Mouse (Mus musculus): ENCODE data around the gene 0610030E20Rik.

Gene 0610030E20Rik

DNA sequence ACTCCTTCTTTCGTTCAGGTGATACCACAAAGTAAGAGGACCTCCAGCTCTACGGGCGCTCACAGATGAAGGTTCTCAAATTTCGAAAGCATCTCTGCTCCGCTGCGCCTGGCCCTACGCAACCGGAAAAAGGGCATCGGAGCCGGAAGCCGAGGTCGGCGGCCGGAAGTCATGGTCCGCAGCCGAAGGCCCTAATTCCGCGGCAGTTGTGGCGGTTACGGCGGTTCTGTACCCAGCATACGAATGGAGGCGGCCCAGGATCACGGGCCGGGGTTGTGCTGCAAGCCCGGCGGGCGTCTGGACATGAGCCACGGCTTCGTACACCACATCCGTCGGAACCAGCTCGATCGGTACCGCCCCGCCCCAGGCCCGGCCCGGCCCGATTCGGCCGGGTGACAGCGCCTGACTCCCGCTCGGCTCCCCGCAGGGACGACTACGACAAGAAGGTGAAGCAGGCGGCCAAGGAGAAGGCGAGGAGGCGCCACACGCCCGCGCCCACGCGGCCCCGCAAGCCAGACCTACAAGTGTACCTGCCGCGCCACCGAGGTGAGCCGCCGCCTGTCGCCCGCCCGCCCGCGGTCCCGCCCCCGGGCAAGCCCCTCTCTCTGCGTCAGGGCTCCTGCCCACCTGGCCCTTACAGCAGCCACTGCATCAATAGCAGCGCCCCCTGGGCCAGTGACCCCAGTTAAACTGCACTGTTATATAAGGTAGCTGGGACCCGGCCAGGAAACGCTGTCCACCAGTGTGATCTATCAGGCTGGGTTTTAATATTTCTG is at the start of gene 0610030E20Rik:
Gene 0610030E20Rik (plus strand): TSS at position 152 of the 776 bp plus-strand sequence.
- no peak for DNase-seq (ENCODE audit: low read depth)

DNA sequence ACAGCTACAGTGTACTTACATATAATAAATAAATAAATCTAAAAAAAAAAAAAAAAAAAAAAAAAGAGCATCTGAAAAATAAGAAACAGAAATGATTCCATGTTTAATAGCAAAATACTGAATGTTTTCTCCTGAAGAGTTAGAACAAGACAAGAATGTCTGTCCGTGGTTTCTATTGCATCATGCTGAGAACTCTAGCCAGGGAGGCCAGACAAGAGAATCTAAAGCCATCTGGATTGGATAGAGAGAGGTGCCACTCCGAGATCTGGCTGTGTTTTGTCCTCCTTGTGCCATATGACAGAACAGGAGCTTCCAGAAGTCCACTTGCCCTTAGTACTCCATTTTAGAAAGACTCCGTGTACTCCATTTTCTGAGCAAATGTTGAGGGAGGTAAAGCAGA is 49.3 kb upstream of the 0610030E20Rik start:
- DNase-seq (ENCODE audit: low read depth), result peak; percentile 43

DNA sequence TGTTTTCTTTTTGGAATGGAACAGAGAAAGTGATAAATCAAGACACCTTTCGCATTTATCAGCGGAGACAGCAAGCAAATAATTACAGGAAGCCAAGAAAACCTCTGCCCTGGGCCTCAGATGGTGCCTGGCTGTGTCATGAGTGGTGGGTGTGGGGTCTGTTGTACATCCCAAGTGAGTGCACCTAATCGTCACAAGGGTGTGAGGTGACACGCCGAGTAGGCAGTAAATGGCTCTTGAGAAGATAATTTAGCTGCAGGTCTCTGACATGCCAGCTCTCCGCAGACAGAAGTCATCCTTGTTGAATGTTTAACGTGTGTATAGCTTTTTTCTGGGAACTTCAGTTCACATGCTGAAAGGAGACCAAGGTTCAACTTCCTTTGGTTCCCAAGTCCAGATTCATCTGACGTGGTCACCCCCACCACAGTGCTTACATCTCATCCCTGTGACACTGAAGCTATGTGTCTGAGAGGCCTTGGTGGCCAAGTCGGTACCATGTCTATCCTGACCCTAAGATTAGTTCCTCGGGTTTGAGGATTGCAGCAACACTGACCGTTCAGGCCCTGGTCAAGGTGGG is 44.7 kb upstream of the 0610030E20Rik start:
- no peak for DNase-seq (ENCODE audit: low read depth)

DNA sequence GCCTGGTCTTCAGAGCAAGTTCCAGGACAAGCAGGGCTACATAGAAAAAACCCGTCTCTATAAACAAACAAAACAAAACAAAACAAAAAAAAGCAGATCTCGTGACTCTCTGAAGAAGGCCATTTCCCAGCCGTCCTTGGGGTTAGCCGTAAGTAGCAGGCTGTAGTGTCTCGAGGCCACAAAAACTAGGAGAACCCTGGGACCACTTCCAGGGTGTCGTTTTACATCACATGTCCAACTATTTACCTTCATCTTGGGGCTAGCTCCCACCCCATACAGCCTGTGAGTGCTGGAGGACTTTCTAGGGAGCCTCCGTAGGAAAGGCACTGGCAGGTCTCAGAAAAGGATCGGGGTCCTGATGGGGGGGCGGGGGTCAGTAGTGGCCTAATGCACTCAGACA is 43.6 kb upstream of the 0610030E20Rik start:
- no peak for DNase-seq (ENCODE audit: low read depth)

DNA sequence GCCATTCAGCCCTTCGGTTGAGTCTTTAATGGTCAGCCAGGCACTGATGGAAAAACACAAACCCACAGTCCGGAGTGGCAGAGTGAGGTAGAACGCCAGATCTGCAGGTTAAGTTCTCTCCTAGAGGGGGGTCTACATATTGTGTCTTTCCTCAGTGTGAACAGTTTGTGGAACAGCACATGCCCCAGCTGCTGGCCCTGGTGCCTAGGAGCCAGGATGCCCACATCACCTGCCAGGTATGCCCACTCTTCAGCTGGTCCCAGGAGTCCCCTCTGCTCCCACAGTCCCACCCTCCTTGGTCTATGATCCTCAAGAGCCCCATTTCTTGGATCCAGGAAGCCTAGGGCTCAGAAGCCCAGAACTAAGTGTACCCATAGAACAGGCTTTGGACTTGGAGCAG is 34.9 kb upstream of the 0610030E20Rik start:
- DNase-seq (ENCODE audit: low read depth), result no peak

DNA sequence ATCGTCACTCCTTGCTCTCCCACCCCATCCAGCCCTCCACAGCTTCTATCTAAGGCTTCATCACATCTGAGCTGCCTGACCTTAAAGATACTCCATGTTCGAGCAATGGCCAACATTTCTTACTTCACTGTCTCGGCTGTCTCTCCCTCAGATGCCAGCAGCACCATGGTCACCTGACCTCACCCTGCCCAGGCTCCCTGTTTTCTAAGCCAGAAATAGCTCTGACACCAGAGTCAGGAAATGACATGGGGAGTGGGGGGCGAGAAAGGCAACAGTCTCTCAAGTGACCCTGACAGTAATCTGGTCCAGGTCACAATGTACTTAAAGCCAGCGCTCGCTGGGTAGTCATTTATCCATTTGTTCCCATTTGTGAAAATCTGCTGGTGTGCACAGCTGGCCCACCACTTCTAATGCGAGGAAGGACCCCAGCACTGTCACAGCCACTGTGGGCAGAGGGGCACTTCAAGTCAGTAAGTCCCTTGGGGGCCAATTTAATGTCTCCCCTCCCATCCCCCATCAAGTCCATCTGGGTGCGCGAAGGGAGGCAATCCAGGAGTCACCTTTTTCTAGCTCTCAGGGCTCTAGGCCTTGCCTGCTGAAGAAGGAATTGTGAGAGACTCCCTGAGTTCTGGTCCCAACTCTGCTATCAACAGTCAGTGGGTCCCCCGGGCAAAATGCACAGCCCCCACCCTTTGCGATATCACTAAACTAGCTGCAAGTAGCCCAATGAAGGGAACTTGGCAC is 33.8 kb upstream of the 0610030E20Rik start:
- no peak for DNase-seq (ENCODE audit: low read depth)

DNA sequence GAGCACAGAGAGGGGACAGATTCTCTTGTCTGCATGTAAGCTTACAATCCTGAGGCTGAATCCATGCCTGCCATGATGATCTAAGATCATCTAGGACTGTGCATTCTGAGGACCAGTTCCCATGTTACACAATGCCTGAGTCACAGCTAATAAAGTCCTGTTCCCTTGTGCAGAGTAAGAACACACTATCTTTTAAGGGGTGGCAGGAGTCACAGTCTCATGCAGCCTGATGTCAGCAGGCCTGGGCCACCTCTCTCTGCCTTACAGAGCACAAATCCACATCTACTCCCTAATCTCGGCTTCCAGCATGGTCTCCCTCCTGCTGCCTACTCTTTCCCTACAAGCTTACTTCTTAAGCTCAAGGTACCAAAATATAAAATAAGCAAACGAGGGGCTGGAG is 31.7 kb upstream of the 0610030E20Rik start:
- no peak for DNase-seq (ENCODE audit: low read depth)

DNA sequence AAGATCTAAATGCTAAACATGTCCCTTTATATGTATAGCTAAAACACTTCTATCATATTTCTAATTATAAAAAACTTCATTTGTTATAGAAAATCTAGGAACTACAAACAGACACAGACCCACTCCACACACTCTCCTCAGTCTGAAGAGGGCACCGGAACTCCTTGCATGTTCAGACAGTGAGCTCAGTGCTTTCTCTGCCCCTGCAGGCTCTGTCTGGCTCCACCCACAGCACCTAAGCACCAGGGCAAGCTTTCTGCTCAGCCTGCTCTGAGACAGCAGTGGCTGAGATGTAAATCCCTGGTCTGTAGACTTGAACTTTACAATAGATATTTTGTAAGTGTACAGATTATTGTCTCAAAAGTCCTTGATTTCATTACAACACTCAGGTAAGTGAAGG is 31.1 kb upstream of the 0610030E20Rik start:
- no peak for DNase-seq (ENCODE audit: low read depth)

DNA sequence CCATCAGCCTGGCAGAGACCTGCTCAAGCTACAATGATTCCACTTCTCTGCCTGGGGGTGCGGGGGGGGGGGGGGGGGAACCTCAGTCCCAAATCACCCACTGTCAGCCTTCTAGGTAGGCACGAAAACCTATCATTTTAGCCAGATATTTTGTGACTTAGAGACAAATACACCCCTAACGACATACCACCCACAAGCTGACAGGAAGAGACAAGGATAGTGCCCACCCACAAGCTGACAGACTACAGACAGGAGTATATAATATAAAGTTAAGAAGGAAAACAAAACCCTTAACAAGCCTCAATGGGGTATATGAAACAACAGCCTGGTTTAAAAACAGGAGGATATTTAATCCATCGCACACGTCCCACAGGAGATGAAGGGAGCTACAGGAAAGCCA is 28.7 kb upstream of the 0610030E20Rik start:
- DNase-seq (ENCODE audit: low read depth), result no peak

DNA sequence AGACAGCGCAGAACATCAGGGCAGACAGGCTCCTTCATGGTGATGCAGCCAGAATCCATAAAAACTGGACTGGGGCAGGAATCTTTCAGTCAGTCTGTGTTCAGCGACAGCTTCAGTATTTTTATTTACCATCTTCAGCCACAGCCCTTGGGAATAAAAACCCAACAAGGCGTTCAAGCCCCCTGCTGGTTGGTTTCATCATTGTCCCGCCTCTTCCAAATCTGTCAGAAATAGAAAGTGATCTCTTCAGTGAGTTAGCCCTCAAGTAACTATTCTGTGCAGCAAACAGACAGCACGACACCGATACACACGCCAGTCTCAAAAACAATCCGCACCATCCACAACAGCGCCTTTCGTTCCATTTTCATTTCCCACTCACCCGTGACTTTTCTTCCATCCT is 28.1 kb upstream of the 0610030E20Rik start:
- no peak for DNase-seq (ENCODE audit: low read depth)

DNA sequence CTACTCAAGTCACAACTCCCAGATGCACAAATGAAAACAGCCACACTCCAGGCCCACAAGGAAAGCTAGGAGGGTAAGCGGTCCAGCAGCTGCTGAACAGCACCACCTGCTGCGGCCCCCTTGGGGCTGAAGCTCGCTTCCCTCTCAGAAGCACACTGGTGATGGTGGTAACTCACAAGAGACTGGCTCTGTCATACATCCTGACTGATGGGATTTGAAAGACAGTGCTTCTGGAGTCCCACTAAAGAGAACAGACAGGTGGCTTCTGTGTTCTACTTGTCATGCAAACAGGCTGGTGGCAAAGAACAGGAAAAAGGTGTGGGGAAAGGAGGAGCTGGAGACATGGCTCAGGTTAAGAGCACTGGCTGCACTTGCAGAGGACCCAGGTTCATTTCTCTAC is 24.2 kb upstream of the 0610030E20Rik start:
- DNase-seq (ENCODE audit: low read depth), result no peak

DNA sequence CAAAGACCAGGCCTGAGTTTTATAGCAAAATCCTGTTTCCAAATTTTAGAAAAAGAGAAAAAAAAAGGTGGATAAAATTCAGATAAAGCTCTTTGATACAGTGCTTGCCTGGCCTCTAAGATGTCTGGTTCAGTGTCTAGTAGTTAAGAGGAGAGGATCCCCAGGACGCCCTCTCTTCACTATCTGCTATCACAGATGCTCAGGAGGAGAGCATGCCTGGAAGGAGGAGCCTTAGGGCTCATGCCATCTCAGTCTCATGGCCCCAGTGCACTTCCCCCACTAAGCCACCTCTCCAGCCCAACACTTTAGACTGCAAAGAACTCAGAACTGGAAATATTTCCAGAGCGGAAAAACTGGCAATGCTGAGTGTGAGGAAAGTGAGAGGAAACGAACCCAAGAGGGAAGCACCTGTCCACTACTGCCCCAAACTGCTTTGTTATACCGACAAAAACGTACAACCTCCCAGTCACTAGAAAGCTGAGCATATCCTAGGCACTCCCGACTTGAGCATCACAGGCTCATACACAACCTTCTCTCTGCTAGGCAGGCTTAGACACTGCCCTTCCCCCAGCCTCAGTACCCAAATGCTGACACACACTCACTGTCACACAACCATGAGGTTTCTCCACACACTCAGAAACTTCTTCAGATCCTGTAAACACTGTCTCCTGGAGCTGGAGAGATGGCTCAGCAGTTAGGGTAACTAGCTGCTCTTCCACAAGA is 23.2 kb upstream of the 0610030E20Rik start:
- DNase-seq (ENCODE audit: low read depth), result no peak

DNA sequence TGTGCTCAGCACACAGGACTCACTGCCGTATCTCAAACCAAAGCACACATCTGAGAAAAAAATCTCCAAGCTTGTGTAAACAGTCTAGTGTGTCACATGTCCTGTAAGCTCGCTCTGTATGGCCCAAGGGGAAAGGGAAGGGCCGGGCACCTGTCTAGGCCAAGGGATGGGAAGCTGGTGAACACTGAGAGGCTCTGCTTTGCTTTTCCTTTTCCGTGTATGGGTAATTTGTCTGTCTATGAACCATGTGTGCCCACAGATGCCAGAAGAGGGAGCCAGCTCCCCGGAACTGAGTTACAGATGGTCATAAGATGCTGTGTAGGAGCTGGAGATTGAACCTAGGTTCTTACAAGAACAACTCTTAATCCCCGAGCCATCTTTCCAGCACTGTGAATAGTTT is 20.8 kb upstream of the 0610030E20Rik start:
- no peak for DNase-seq (ENCODE audit: low read depth)

DNA sequence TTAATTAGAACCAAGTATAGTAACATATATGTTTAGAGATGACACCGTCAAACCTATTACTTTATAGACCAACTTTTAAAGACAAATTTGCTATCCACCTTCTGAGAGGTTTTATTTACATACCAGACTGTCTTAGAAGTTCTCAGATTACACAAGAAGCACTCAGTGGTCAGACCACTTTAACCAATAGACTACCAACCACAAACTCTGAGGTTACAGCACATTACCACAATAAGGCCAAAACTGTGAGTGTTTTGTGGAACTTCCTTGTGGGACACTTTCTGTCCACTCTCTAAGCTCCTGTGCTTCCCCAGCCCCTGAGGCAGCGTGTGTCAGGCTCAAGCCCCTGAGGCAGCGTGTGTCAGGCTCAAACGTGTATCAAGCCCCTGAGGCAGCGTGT is 18.1 kb upstream of the 0610030E20Rik start:
- DNase-seq (ENCODE audit: low read depth), result no peak

DNA sequence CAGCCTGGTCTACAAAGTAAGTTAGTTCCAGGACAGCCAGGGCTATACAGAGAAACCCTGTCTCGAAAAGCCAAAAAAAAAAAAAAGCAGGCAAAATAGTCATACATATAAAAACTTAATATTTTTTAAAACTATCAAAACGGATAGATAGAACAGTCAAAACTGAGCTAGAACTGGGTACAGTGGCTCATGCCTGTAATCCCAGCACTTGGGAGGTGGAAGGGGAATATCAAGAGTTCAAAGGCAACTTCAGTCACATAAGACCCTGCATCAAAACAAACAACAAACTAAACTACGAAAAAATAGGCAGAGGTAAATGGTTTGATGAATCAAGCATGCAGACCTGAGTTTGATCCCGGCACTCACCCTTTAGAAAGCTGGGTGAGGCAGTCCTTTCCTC is 17.0 kb upstream of the 0610030E20Rik start:
- no peak for DNase-seq (ENCODE audit: low read depth)

DNA sequence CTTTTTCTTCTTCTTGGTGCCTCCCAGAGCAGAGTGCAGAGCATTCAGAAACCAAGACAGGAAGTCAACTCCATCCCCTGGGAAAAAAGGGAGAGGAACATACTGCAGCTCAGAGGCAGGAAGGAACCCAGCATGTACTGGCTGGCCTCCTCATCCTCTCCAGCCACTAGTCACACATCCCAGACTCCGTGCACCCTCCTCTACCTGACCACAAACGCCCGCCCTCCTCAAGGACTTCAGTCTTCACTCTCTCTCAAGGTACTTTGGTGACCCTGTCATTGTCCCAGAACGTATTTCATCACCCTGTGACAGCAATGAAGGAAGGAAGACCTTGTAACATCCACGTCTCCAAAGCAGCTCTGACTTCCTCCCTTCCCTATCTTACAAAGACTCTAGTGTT is 14.0 kb upstream of the 0610030E20Rik start:
- no peak for DNase-seq (ENCODE audit: low read depth)

DNA sequence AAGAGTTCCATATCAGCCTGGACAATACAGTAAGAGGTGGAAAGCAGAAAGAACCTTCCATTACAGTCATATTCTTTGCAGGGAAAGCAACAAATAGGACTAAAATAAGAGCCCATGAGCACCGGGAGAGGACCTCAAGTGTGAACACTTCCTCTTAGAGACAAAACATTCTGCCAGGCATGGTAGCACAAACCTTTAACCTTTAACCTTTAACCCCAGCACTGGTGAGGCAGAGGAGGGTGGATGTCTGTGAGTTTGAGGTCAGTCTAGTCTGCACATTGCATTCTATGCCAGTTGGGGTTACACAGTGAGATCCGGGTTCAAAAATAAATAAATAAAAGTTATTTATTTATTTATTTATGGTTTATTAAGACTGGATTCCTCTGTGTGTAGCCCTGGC is 6.6 kb upstream of the 0610030E20Rik start:
- no peak for DNase-seq (ENCODE audit: low read depth)

DNA sequence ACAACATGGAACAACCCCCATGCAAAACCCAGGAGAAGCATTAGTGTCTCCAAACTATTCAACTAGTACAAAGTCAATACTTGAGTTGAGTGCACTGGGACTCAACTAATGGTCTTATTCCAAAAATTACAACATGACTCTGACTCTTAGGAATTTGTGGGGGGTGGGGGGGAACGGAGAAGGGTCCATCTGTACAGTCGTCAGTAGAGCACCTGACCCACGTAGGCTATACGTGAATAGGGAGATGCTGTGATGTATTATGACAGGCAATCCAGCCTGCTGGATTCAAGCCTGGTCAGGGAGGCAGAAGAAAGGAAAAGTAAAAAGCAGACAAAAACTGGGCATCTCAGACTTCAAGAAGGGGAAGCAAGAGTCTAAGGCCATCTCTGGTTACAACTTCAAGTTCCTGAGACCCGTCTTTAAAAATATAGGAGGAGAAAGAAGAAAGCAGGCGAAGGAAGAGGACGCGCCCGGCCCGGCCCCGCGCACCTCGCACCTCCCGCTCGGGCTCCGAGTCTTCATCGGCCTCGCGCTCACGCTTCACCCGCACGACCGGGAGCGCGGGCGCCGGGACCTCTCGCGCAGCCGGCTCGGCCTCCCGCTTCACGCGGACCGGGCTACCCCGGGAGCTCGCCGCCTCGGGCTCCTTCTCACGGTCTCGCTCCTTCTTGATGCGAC is 2.6 kb upstream of the 0610030E20Rik start:
- no peak for DNase-seq (ENCODE audit: low read depth)

DNA sequence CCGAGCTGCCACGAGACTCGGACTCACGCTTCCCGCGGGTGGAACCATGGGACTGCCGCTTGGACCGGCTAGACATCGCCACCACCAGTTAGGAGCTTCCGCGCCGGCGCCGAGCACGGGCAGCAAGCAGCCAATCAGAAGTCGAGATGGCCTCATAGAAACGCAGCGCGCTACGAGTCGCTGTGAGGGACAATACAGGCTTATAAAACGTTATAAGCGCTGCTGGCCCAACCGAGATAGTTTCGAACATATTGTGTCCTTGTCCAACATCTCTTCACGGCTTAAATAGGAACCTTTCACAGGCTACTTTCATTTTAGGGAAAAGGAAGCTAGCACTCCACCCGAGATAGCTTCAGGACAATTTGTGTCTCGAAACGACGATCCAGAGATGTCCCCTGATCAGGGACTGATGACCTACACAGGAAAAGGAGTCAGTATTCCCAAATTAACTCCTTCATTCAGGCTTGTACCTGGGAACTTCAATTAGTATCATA is 2.0 kb upstream of the 0610030E20Rik start, which contains the start of gene Usp39:
Gene Usp39 (minus strand): TSS at position 111 of the 494 bp plus-strand sequence.
- peak; percentile 90 for DNase-seq (ENCODE audit: low read depth)

DNA sequence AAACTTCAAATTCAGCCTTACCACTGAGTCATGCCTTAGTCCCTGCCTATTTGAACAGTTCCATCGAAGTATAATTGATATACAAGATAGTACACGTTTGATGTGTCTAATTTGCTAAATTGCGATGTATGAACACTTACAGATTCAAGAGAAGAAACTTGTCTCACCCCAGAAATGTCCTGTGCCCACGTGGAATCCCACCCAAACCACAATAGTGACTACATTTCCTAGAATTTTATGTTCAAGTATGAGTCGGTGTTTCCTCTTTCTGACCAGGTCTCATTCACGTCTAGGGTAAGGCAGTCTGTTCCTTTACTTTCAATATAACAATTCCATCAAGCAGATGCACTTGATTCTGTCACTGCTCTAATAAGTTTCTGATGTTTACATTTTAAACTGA is 1.5 kb upstream of the 0610030E20Rik start:
- no peak for DNase-seq (ENCODE audit: low read depth)

DNA sequence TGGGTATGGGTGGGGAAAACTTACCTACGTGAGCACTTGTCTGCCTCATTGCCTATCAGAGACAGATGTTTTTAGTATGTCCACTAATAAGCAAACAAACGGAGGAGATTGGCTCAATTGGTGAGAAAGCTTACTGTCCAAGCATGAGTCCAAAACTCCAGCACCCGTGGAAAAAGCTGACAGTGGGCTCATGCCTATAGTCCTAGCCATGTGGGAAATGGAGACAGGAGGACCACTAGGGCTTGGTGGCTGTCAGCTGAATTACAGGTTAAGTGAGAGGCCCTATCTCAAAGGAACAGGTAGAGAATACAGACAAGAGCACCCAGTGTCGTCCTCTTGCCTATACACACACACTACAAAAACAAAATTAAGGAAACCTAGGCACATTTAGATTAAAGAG is 856 bp upstream of the 0610030E20Rik start:
- no peak for DNase-seq (ENCODE audit: low read depth)

DNA sequence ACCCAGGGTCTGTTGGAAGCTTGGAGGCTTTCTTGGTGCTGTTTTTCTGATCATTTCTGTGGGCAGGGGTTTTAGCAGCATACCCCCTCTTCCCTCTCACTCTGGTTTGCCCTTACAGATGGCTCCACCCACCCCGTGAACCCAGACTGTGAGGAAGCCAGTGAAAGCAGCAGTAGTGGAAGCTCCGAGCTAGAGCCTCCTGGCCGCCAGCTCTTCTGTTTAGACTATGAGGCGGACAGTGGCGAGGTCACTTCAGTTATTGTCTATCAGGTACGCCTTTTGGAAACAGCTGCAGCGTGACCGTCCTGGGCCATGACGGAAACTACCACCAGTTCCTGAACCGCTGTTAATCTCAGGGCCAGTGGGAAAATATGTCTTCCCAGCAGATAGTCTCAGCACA is 1.3 kb downstream of the 0610030E20Rik start:
- no peak for DNase-seq (ENCODE audit: low read depth)
